Mouse (Mus musculus): ENCODE measurements around the gene Slc37a2. TPM values are rescaled to one million over a fixed set of nuclear protein-coding genes. Genes with fewer than 3 reads are reported as not detected.
A peak's percentile ranks its signal among the peaks of the same experiment; 100 is the strongest.
"Not testable (repeated sequence)": the region's sequence is repeated elsewhere in the genome, so short reads cannot be mapped to it uniquely, and the experiment has no call there.

Slc37a2 gene
- 1.3 and 1.9 TPM in 2 replicates for polyA plus RNA-seq (2014; fragmentation: Nextera tagmentation; extraction: Ambion mirVana)

DNA sequence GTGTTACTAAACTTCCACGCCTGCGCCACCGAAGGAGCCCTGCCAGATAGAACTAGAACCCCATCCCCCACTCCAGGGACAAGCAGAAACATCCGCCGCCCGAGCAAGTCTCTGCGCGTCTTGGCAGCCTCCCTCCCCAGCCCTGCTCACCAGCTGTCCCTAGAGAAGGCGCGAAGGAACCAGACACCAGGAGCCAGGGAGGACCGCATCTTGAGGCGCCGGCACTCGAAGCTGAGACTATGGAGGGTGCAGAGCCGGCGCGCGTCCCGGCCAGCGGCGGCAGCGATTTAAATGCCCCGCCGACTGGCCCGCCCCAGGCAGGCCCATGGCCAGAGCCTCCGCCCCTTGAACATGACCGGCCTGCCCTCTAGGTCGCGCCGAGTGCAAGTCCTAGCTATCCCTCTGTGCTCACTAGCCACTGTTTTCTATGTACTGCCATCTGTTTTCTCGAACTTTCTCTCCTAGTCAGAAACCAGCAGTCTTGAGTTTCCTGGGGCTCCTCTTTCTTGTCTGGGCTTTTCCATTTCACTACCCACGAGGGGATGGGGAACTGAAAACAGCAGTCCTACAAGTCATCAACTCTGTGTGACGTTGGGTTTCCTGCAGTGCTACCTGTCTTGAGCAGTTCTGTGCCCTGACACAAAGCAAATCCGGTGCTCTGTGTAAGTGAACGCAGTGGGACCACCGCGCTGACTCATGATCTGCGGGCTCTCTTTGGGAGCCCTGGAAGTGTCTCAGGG, at the start of gene Slc37a2:
TSS of gene Slc37a2 (minus strand) at position 590 of the 740 bp plus-strand sequence.
- no peak within 1 kb of the TSS for H3K27ac ChIP-seq (ENCODE audit: low read depth, low read length)
- no peaks in the 10 kb centered on the region; the same call in 1 of the 2 replicates for H3K27me3 ChIP-seq (ENCODE audit: control insufficient read depth, insufficient read depth, low read length)
- ATAC-seq (ENCODE audit: low FRiP score), result peak; percentile 79

DNA sequence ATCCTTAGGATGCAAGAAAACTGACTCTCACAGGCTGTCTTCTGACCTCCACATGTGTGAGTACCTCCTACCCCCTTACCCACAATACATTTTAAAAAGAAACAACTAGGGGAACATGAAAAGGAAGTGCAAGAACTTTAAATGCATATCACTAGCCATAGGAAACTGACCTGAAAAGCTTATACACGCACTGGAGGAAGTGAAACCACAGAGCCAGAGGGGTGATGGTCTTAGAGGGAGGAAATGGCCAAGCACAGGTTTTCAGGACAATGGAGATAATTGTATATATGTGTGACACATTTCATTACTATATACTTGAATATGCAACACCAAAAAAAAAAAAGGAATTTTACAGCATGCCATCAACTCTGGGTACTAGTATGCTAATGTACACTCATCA, 46.2 kb upstream of the Slc37a2 start:
- 92% methylated on average over 1 of the region's 1 CpGs for WGBS
- H3K4me1 ChIP-seq (ENCODE audit: control insufficient read depth, insufficient read depth, low read length), result no peaks in the 10 kb centered on the region
- no peak overlapping the region for H3K4me2 ChIP-seq
- DNase-seq (ENCODE audit: low spot score, missing footprints) (no peak), ATAC-seq (ENCODE audit: low FRiP score) (no peak)
- H3K9ac ChIP-seq (ENCODE audit: low read length), result no peak overlapping the region
- H3K36me3 ChIP-seq (ENCODE audit: control insufficient read depth, insufficient read depth, low read length), result no peaks in the 10 kb centered on the region
- H3K27me3 ChIP-seq (ENCODE audit: control insufficient read depth, insufficient read depth, low read length), result no peaks in the 10 kb centered on the region
- no peak overlapping the region for H3K4me3 ChIP-seq (ENCODE audit: low read depth, low read length)
- H3K9me3 ChIP-seq (ENCODE audit: control insufficient read depth, low read length), result no peaks in the 10 kb centered on the region
- no peak overlapping the region for H3K27ac ChIP-seq (ENCODE audit: low read depth, low read length)

More for the DNA sequence above, at the start of gene Slc37a2:
- Histone ChIP-seq H3K9me3 (ENCODE audit: control insufficient read depth, low read length) (no peaks in the 10 kb centered on the region), H3K36me3 (ENCODE audit: control insufficient read depth, insufficient read depth, low read length) (no peaks in the 10 kb centered on the region), H3K4me2 (peak within 1 kb of the TSS; percentile 72), H3K9ac (ENCODE audit: low read length) (peak within 1 kb of the TSS; percentile 59), H3K4me1 (ENCODE audit: control insufficient read depth, insufficient read depth, low read length) (peaks cover 17% of the 10 kb centered on the region), H3K4me3 (ENCODE audit: low read depth, low read length) (peak within 1 kb of the TSS; percentile 35)
- WGBS, result 3% methylated on average over 38 of the region's 38 CpGs
- DNase-seq (ENCODE audit: low spot score, missing footprints), result peak; percentile 96

- not testable (repeated sequence) for ATAC-seq (ENCODE audit: low FRiP score); DNase-seq (ENCODE audit: low spot score, missing footprints); H3K36me3 ChIP-seq (ENCODE audit: control insufficient read depth, insufficient read depth, low read length); H3K4me3 ChIP-seq (ENCODE audit: low read depth, low read length); H3K27ac ChIP-seq (ENCODE audit: low read depth, low read length); H3K27me3 ChIP-seq (ENCODE audit: control insufficient read depth, insufficient read depth, low read length); H3K9ac ChIP-seq (ENCODE audit: low read length); H3K4me2 ChIP-seq; H3K4me1 ChIP-seq (ENCODE audit: control insufficient read depth, insufficient read depth, low read length); H3K9me3 ChIP-seq (ENCODE audit: control insufficient read depth, low read length)
- 78% methylated on average over 1 of the region's 1 CpGs for WGBS
Observed at GRCm38 (mm10) chr9:37300501-37300900, 45.0 kb upstream of the Slc37a2 start.

DNA sequence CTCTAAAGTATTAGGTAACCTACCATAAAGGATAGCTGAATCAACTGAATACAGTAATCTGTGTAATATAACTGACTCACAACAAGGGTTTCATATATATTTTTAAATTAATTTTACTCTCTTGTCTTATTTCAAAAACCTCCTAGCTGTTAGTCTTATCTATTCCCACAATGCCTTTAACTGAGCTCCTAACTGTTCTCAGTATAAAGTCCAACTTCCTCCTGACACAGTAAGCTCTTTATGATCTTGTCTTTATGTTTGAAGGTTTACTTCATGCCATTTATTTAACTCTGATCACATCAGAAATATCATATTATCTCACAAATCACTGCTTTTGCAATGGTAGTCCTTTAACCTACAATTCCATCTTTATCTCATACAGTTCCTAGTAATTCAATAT, 40.0 kb upstream of the Slc37a2 start:
- Histone ChIP-seq H3K4me2 (no peak overlapping the region), H3K27me3 (ENCODE audit: control insufficient read depth, insufficient read depth, low read length) (no peaks in the 10 kb centered on the region), H3K27ac (ENCODE audit: low read depth, low read length) (no peak overlapping the region), H3K9me3 (ENCODE audit: control insufficient read depth, low read length) (no peaks in the 10 kb centered on the region), H3K36me3 (ENCODE audit: control insufficient read depth, insufficient read depth, low read length) (no peaks in the 10 kb centered on the region), H3K9ac (ENCODE audit: low read length) (no peak overlapping the region), H3K4me1 (ENCODE audit: control insufficient read depth, insufficient read depth, low read length) (no peaks in the 10 kb centered on the region), H3K4me3 (ENCODE audit: low read depth, low read length) (no peak overlapping the region)
- no peak for ATAC-seq (ENCODE audit: low FRiP score)
- no peak for DNase-seq (ENCODE audit: low spot score, missing footprints)

- ATAC-seq (ENCODE audit: low FRiP score) (no peak), DNase-seq (ENCODE audit: low spot score, missing footprints) (no peak)
- H3K27me3 ChIP-seq (ENCODE audit: control insufficient read depth, insufficient read depth, low read length), result no peaks in the 10 kb centered on the region
- H3K9me3 ChIP-seq (ENCODE audit: control insufficient read depth, low read length), result no peaks in the 10 kb centered on the region
- no peaks in the 10 kb centered on the region for H3K36me3 ChIP-seq (ENCODE audit: control insufficient read depth, insufficient read depth, low read length)
- WGBS, result 91% methylated on average over 2 of the region's 2 CpGs
- no peak overlapping the region for H3K27ac ChIP-seq (ENCODE audit: low read depth, low read length)
- H3K4me3 ChIP-seq (ENCODE audit: low read depth, low read length), result no peak overlapping the region
- no peak overlapping the region for H3K9ac ChIP-seq (ENCODE audit: low read length)
- no peak overlapping the region for H3K4me2 ChIP-seq
- H3K4me1 ChIP-seq (ENCODE audit: control insufficient read depth, insufficient read depth, low read length), result no peaks in the 10 kb centered on the region
Observed at GRCm38 (mm10) chr9:37266622-37267021, 11.1 kb upstream of the Slc37a2 start.

DNA sequence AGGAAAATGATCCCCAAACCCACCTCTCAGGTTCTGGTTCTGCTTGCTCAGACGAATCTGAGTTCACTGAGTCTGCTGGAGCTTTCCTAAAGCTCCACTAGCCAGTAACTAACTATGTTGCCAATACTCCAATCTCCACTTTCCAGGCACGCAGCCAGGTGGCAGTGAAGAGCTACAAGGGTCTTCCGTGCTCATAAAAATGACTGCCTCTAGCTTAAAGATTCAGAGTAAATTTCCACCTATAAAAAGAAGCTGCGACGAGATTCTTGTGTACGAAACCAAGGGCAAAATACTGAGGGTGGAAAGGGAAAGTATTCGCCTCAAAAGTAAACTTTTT, 319 bp upstream of the Slc37a2 start:
- no peak for DNase-seq (ENCODE audit: low spot score, missing footprints)
- H3K27me3 ChIP-seq (ENCODE audit: control insufficient read depth, insufficient read depth, low read length), result no peaks in the 10 kb centered on the region; the same call in 1 of the 2 replicates
- peak; percentile 59 for ATAC-seq (ENCODE audit: low FRiP score)
- peaks cover 17% of the 10 kb centered on the region for H3K4me1 ChIP-seq (ENCODE audit: control insufficient read depth, insufficient read depth, low read length)
- no peaks in the 10 kb centered on the region for H3K36me3 ChIP-seq (ENCODE audit: control insufficient read depth, insufficient read depth, low read length)
- peak overlapping the region; percentile 18; the same call in 1 of the 2 replicates for H3K9ac ChIP-seq (ENCODE audit: low read length)
- WGBS, result 40% methylated on average over 7 of the region's 7 CpGs
- no peak overlapping the region; the same call in 1 of the 2 replicates for H3K4me3 ChIP-seq (ENCODE audit: low read depth, low read length)
- no peak overlapping the region for H3K27ac ChIP-seq (ENCODE audit: low read depth, low read length)
- no peaks in the 10 kb centered on the region for H3K9me3 ChIP-seq (ENCODE audit: control insufficient read depth, low read length)
- H3K4me2 ChIP-seq, result peak overlapping the region; percentile 72

GRCm38 (mm10) chr9:37254531-37255110, 917 bp downstream of the Slc37a2 start:
- H3K27ac ChIP-seq (ENCODE audit: low read depth, low read length), result no peak overlapping the region
- H3K36me3 ChIP-seq (ENCODE audit: control insufficient read depth, insufficient read depth, low read length), result no peaks in the 10 kb centered on the region
- peak overlapping the region; percentile 35 for H3K4me3 ChIP-seq (ENCODE audit: low read depth, low read length)
- H3K4me2 ChIP-seq, result peak overlapping the region; percentile 72
- H3K27me3 ChIP-seq (ENCODE audit: control insufficient read depth, insufficient read depth, low read length), result no peaks in the 10 kb centered on the region; the same call in 1 of the 2 replicates
- peak; percentile 91 for DNase-seq (ENCODE audit: low spot score, missing footprints)
- H3K9ac ChIP-seq (ENCODE audit: low read length), result peak overlapping the region; percentile 59; the same call in 1 of the 2 replicates
- H3K4me1 ChIP-seq (ENCODE audit: control insufficient read depth, insufficient read depth, low read length), result peaks cover 17% of the 10 kb centered on the region
- H3K9me3 ChIP-seq (ENCODE audit: control insufficient read depth, low read length), result no peaks in the 10 kb centered on the region
- 24% methylated on average over 6 of the region's 6 CpGs for WGBS
- ATAC-seq (ENCODE audit: low FRiP score), result peak; percentile 49

GRCm38 (mm10) chr9:37250631-37251030, 4.9 kb downstream of the Slc37a2 start:
- Histone ChIP-seq H3K27ac (ENCODE audit: low read depth, low read length) (no peak overlapping the region), H3K36me3 (ENCODE audit: control insufficient read depth, insufficient read depth, low read length) (no peaks in the 10 kb centered on the region), H3K4me2 (no peak overlapping the region), H3K9me3 (ENCODE audit: control insufficient read depth, low read length) (no peaks in the 10 kb centered on the region), H3K9ac (ENCODE audit: low read length) (no peak overlapping the region), H3K4me3 (ENCODE audit: low read depth, low read length) (no peak overlapping the region), H3K27me3 (ENCODE audit: control insufficient read depth, insufficient read depth, low read length) (no peaks in the 10 kb centered on the region; the same call in 1 of the 2 replicates), H3K4me1 (ENCODE audit: control insufficient read depth, insufficient read depth, low read length) (peaks cover 15% of the 10 kb centered on the region)
- 89% methylated on average over 6 of the region's 6 CpGs for WGBS
- DNase-seq (ENCODE audit: low spot score, missing footprints) (no peak), ATAC-seq (ENCODE audit: low FRiP score) (no peak)

GRCm38 (mm10) chr9:37249976-37250375, 5.6 kb downstream of the Slc37a2 start:
- DNase-seq (ENCODE audit: low spot score, missing footprints) (no peak), ATAC-seq (ENCODE audit: low FRiP score) (no peak)
- WGBS, result 94% methylated on average over 3 of the region's 3 CpGs
- peaks cover 8% of the 10 kb centered on the region for H3K4me1 ChIP-seq (ENCODE audit: control insufficient read depth, insufficient read depth, low read length)
- H3K27me3 ChIP-seq (ENCODE audit: control insufficient read depth, insufficient read depth, low read length), result no peaks in the 10 kb centered on the region
- H3K27ac ChIP-seq (ENCODE audit: low read depth, low read length), result no peak overlapping the region
- H3K36me3 ChIP-seq (ENCODE audit: control insufficient read depth, insufficient read depth, low read length), result no peaks in the 10 kb centered on the region
- H3K9me3 ChIP-seq (ENCODE audit: control insufficient read depth, low read length), result no peaks in the 10 kb centered on the region
- no peak overlapping the region for H3K4me2 ChIP-seq
- no peak overlapping the region for H3K9ac ChIP-seq (ENCODE audit: low read length)
- no peak overlapping the region for H3K4me3 ChIP-seq (ENCODE audit: low read depth, low read length)

Measured in midbrain, embryonic 11.5 days (tissue).